Comparison of ENCODE assay signal across 9 mouse cellular contexts in genomic region chr3:86547251-86547791, GRCm38 (mm10). TPM values are rescaled to one million over a fixed set of nuclear protein-coding genes. Genes with fewer than 3 reads are reported as not detected.
A peak's percentile ranks its signal among the peaks of the same experiment; 100 is the strongest.
DNase-seq lines count a peak whose midpoint lies in the region; ATAC-seq lines count a peak whose summit lies in the region.
"Had no signal": no experiment of that assay in that cellular context is flagged by ENCODE, and none has a peak within 500 bp of the region (broad histone marks: within the 10 kb centered on the region; RNA-seq: fewer than 3 reads in every experiment).

No protein-coding gene starts in this region.

- no peaks in the 10 kb centered on the region for H3K9me3 ChIP-seq in hindbrain, embryonic 12.5 days (replicated peaks)

- peak overlapping the region; percentile 67 for H3K4me2 ChIP-seq in hindbrain, embryonic 12.5 days (replicated peaks)

- peak overlapping the region; percentile 97 for H3K27ac ChIP-seq in hindbrain, embryonic 12.5 days

- H3K4me1 ChIP-seq in hindbrain, embryonic 12.5 days = peaks cover 22% of the 10 kb centered on the region

- no peaks in the 10 kb centered on the region for H3K36me3 ChIP-seq in hindbrain, embryonic 12.5 days

- peak overlapping the region; percentile 89 for H3K9ac ChIP-seq in hindbrain, embryonic 12.5 days

- H3K27me3 ChIP-seq in hindbrain, embryonic 12.5 days = peaks cover 11% of the 10 kb centered on the region
- H3K27me3 ChIP-seq: Patski had no signal

- peak overlapping the region; percentile 62 for H3K4me3 ChIP-seq in hindbrain, embryonic 12.5 days

- under 1% methylated on average over 42 of the region's 42 CpGs for whole genome bisulfite sequencing in hindbrain, embryonic 12.5 days

- peak; percentile 40 for ATAC-seq in CD4-positive, CD25-positive, alpha-beta regulatory T cell, adult 4 months
- peak; percentile 23 for ATAC-seq in common myeloid progenitor, adult 5-6 weeks (replicated peaks; ENCODE audit: low read depth, poor library complexity, severe bottlenecking)
- ATAC-seq in hindbrain, embryonic 12.5 days (ENCODE audit: low FRiP score) = 0 out of 2 replicates have a peak, but pooled peaks have one; percentile 7
- peak; percentile 29 for ATAC-seq in megakaryocyte progenitor cell, adult 5-6 weeks (replicated peaks; ENCODE audit: poor library complexity)
- ATAC-seq: Patski had no signal

- intact Hi-C loops in gastrocnemius, postnatal 14 days (cut with DNase I; ENCODE audit: low total_unique reads) = no loop called here

- DNase-seq in gastrocnemius, postnatal 14 days = peak; percentile 10
- DNase-seq in gastrocnemius, adult 8-10 months (ENCODE audit: low spot score in 2 of 2) = no peak
- DNase-seq in thymus, postnatal 36 days = peak; percentile 20 to 23
- DNase-seq in c-Kit-positive CD71-positive TER-119-positive erythroid progenitor cells, embryonic 14.5 days (ENCODE audit: low spot score) = no peak

RNA-seq across cellular contexts. Expression of gene Mab21l2, which starts 1.1 kb away (rescaled TPM):
- under 1 TPM; 0.11 to 0.29 TPM for total RNA-seq in gastrocnemius, postnatal 14 days (2021)
- not detected for total RNA-seq in gastrocnemius, adult 8-10 months (2022)
- polyA plus RNA-seq in CD4-positive, CD25-positive, alpha-beta regulatory T cell, adult 4 months (2017; shearing (Covaris generic)) = under 1 TPM; 0.32 to 0.44 TPM
- not detected in 2 replicates for total RNA-seq in common myeloid progenitor, adult 5-6 weeks (2017)
- polyA plus RNA-seq in hindbrain, embryonic 12.5 days (2016; fragmentation: Nextera tagmentation; extraction: Ambion mirVana) = 222 and 302 TPM in 2 replicates
- total RNA-seq in megakaryocyte progenitor cell, adult 5-6 weeks (2015) = not detected in 2 replicates
- not detected in 2 replicates for total RNA-seq in megakaryocyte progenitor cell, adult 5-6 weeks (2017)
- polyA plus RNA-seq: Patski had no signal

Comparison
In these comparisons a context has a peak if more than half of its experiments do, and no peak if none do; other contexts are left out.
1. DNase-seq: peak in gastrocnemius, postnatal 14 days (single experiment) and thymus, postnatal 36 days (2 of 2); none in gastrocnemius, adult 8-10 months (0 of 2) and c-Kit-positive CD71-positive TER-119-positive erythroid progenitor cells, embryonic 14.5 days (single experiment).
2. Peak in every context shown above with its lines, with median percentiles within 50 percentile points of each other: ATAC-seq.